ENCODE assay signal across 9 mouse cellular contexts in genomic region chr15:98771813-98772425, GRCm38 (mm10). TPM values are rescaled to one million over a fixed set of nuclear protein-coding genes. Genes with fewer than 3 reads are reported as not detected.
DNase-seq lines count a peak whose midpoint lies in the region; ATAC-seq and TF ChIP-seq lines count a peak whose summit lies in the region.
"Had no signal": no experiment of that assay in that cellular context is flagged by ENCODE, and none has a peak within 500 bp of the region (broad histone marks: within the 10 kb centered on the region; RNA-seq: fewer than 3 reads in every experiment).

No protein-coding gene starts in this region.

- 6% methylated on average over 12 of the region's 12 CpGs for WGBS in kidney, postnatal 0 days
- WGBS in hindbrain, embryonic 16.5 days, result 10% methylated on average over 12 of the region's 12 CpGs
- WGBS in midbrain, embryonic 15.5 days, result 7% methylated on average over 12 of the region's 12 CpGs

- H3K27me3 ChIP-seq in kidney, postnatal 0 days (ENCODE audit: insufficient read depth, low read length), result peaks cover 44% of the 10 kb centered on the region
- H3K27me3 ChIP-seq in hindbrain, embryonic 16.5 days (replicated peaks; ENCODE audit: control insufficient read depth, insufficient read depth, low read length), result peaks cover 58% of the 10 kb centered on the region
- peaks cover 87% of the 10 kb centered on the region for H3K27me3 ChIP-seq in midbrain, embryonic 15.5 days (replicated peaks)

- no peaks in the 10 kb centered on the region for H3K9me3 ChIP-seq in kidney, postnatal 0 days (replicated peaks; ENCODE audit: low read length)
- H3K9me3 ChIP-seq in hindbrain, embryonic 16.5 days (ENCODE audit: control insufficient read depth, low read length), result no peaks in the 10 kb centered on the region
- no peaks in the 10 kb centered on the region for H3K9me3 ChIP-seq in midbrain, embryonic 15.5 days

- H3K4me2 ChIP-seq in kidney, postnatal 0 days (ENCODE audit: low read length), result peak overlapping the region; percentile 68
- H3K4me2 ChIP-seq in hindbrain, embryonic 16.5 days (ENCODE audit: low read length), result peak overlapping the region; percentile 59
- peak overlapping the region; percentile 43; the same call in 1 of the 2 replicates for H3K4me2 ChIP-seq in midbrain, embryonic 15.5 days

- TF ChIP-seq POLR2A in bone marrow macrophage, adult 2 months (IDR thresholded peaks at IDR 0.05; ENCODE audit: borderline replicate concordance, low read depth, low read length), result no peak

- no peak for ATAC-seq in kidney, postnatal 0 days (replicated peaks; ENCODE audit: low FRiP score, low read depth)
- ATAC-seq in hindbrain, embryonic 16.5 days, result no peak
- ATAC-seq in midbrain, embryonic 15.5 days (replicated peaks), result no peak

- peaks cover 8% of the 10 kb centered on the region; the same call in 1 of the 2 replicates for H3K4me1 ChIP-seq in kidney, postnatal 0 days (replicated peaks; ENCODE audit: insufficient read depth, low read length)
- no peaks in the 10 kb centered on the region for H3K4me1 ChIP-seq in bone marrow macrophage, adult 2 months (ENCODE audit: control insufficient read depth, insufficient read depth, low read length)
- peaks cover 6% of the 10 kb centered on the region; the same call in 1 of the 2 replicates for H3K4me1 ChIP-seq in hindbrain, embryonic 16.5 days (ENCODE audit: control insufficient read depth, insufficient read depth, low read depth, low read length)
- peaks cover 20% of the 10 kb centered on the region for H3K4me1 ChIP-seq in midbrain, embryonic 15.5 days

- H3K4me3 ChIP-seq in kidney, postnatal 0 days (replicated peaks; ENCODE audit: low read depth, low read length), result peak overlapping the region; percentile 29; the same call in 1 of the 2 replicates
- peak overlapping the region; percentile 39 for H3K4me3 ChIP-seq in bone marrow macrophage, adult 2 months (ENCODE audit: insufficient read depth, low read length)
- peak overlapping the region; percentile 39 for H3K4me3 ChIP-seq in hindbrain, embryonic 16.5 days (ENCODE audit: low read length)
- peak overlapping the region; percentile 25 for H3K4me3 ChIP-seq in midbrain, embryonic 15.5 days
- H3K4me3 ChIP-seq: myocyte had no signal

- H3K27ac ChIP-seq in kidney, postnatal 0 days, result no peak overlapping the region
- no peak overlapping the region for H3K27ac ChIP-seq in bone marrow macrophage, adult 2 months (ENCODE audit: insufficient read depth, low read depth, low read length)
- no peak overlapping the region for H3K27ac ChIP-seq in hindbrain, embryonic 16.5 days (ENCODE audit: low read depth, low read length)
- no peak overlapping the region for H3K27ac ChIP-seq in midbrain, embryonic 15.5 days

- H3K9ac ChIP-seq in kidney, postnatal 0 days (ENCODE audit: low read depth, low read length), result no peak overlapping the region
- H3K9ac ChIP-seq in hindbrain, embryonic 16.5 days (ENCODE audit: low read depth, low read length), result no peak overlapping the region
- 0 out of 2 replicates have a peak overlapping the region, but pooled peaks have one; percentile 21 for H3K9ac ChIP-seq in midbrain, embryonic 15.5 days

- DNase-seq in kidney, postnatal 0 days (ENCODE audit: low spot score), result no peak
- DNase-seq in kidney, postnatal 36 days, result no peak
- no peak for DNase-seq in urinary bladder, postnatal 14 days (ENCODE audit: low spot score)
- no peak for DNase-seq in left cerebral cortex, adult 8-10 months (ENCODE audit: low spot score in 2 of 2)
- no peak for DNase-seq in spleen, postnatal 36 days (ENCODE audit: low spot score in 2 of 2)

- no peak for TF ChIP-seq CTCF in kidney, postnatal 0 days (IDR thresholded peaks at IDR 0.05; ENCODE audit: low read depth)
- TF ChIP-seq CTCF in bone marrow macrophage, adult 2 months (IDR thresholded peaks at IDR 0.05; ENCODE audit: low read depth, low read length), result no peak

- H3K36me3 ChIP-seq in kidney, postnatal 0 days (ENCODE audit: insufficient read depth, low read length), result no peaks in the 10 kb centered on the region
- H3K36me3 ChIP-seq in hindbrain, embryonic 16.5 days (ENCODE audit: control insufficient read depth, insufficient read depth, low read length), result no peaks in the 10 kb centered on the region
- H3K36me3 ChIP-seq in midbrain, embryonic 15.5 days (replicated peaks), result no peaks in the 10 kb centered on the region

RNA-seq across cellular contexts. Expression of gene Wnt10b, which starts 6.0 kb away (rescaled TPM):
- polyA plus RNA-seq in kidney, postnatal 0 days (2015; fragmentation: Nextera tagmentation; extraction: Ambion mirVana), result not detected in 2 replicates
- not detected in 2 replicates for polyA plus RNA-seq in bone marrow macrophage, adult 2 months (2012; ENCODE audit: insufficient read depth, insufficient read length, missing spikeins)
- 0.06 TPM in 1 of 2 replicates, not detected in the other for polyA plus RNA-seq in hindbrain, embryonic 16.5 days (2015; fragmentation: Nextera tagmentation; extraction: Ambion mirVana)
- polyA plus RNA-seq in midbrain, embryonic 15.5 days (2015; fragmentation: Nextera tagmentation; extraction: Ambion mirVana), result 0.17 TPM in 1 of 2 replicates, not detected in the other
- 1 to 10 TPM in 2 of 4 experiments, under 1 TPM in 2; 0.41 to 1.8 (median 1.1) TPM for total RNA-seq in left cerebral cortex, adult 8-10 months (2022)

RNA-seq across cellular contexts. Expression of gene Arf3, which starts 8.9 kb away (rescaled TPM):
- polyA plus RNA-seq in kidney, postnatal 0 days (2015; fragmentation: Nextera tagmentation; extraction: Ambion mirVana), result 39.0 and 39.6 TPM in 2 replicates
- polyA plus RNA-seq in bone marrow macrophage, adult 2 months (2012; ENCODE audit: insufficient read depth, insufficient read length, missing spikeins), result 93.8 and 103 TPM in 2 replicates
- polyA plus RNA-seq in hindbrain, embryonic 16.5 days (2015; fragmentation: Nextera tagmentation; extraction: Ambion mirVana), result 107 TPM in 2 replicates
- polyA plus RNA-seq in midbrain, embryonic 15.5 days (2015; fragmentation: Nextera tagmentation; extraction: Ambion mirVana), result 103 and 106 TPM in 2 replicates
- total RNA-seq in left cerebral cortex, adult 8-10 months (2022), result 100 to 1,000 TPM; 721 to 844 (median 792) TPM

RNA-seq across cellular contexts. Expression of gene Wnt1, which starts 17.7 kb away (rescaled TPM):
- not detected in 2 replicates for polyA plus RNA-seq in kidney, postnatal 0 days (2015; fragmentation: Nextera tagmentation; extraction: Ambion mirVana)
- polyA plus RNA-seq in bone marrow macrophage, adult 2 months (2012; ENCODE audit: insufficient read depth, insufficient read length, missing spikeins), result not detected in 2 replicates
- 1.2 and 2.3 TPM in 2 replicates for polyA plus RNA-seq in hindbrain, embryonic 16.5 days (2015; fragmentation: Nextera tagmentation; extraction: Ambion mirVana)
- polyA plus RNA-seq in midbrain, embryonic 15.5 days (2015; fragmentation: Nextera tagmentation; extraction: Ambion mirVana), result 2.0 and 2.9 TPM in 2 replicates
- under 1 TPM in 1 of 4 experiments, not detected in 3; 0.26 TPM for total RNA-seq in left cerebral cortex, adult 8-10 months (2022)

RNA-seq across cellular contexts. Expression of gene Ddn, which starts 37.4 kb away (rescaled TPM):
- polyA plus RNA-seq in kidney, postnatal 0 days (2015; fragmentation: Nextera tagmentation; extraction: Ambion mirVana), result 4.4 and 6.1 TPM in 2 replicates
- not detected in 2 replicates for polyA plus RNA-seq in bone marrow macrophage, adult 2 months (2012; ENCODE audit: insufficient read depth, insufficient read length, missing spikeins)
- polyA plus RNA-seq in hindbrain, embryonic 16.5 days (2015; fragmentation: Nextera tagmentation; extraction: Ambion mirVana), result 0.30 and 0.31 TPM in 2 replicates
- polyA plus RNA-seq in midbrain, embryonic 15.5 days (2015; fragmentation: Nextera tagmentation; extraction: Ambion mirVana), result 0.52 and 0.81 TPM in 2 replicates
- 100 to 1,000 TPM; 692 to 784 (median 734) TPM for total RNA-seq in left cerebral cortex, adult 8-10 months (2022)

RNA-seq across cellular contexts. Expression of gene Fkbp11, which starts 43.9 kb away (rescaled TPM):
- 34.4 and 34.6 TPM in 2 replicates for polyA plus RNA-seq in kidney, postnatal 0 days (2015; fragmentation: Nextera tagmentation; extraction: Ambion mirVana)
- 0.93 TPM in 1 of 2 replicates, not detected in the other for polyA plus RNA-seq in bone marrow macrophage, adult 2 months (2012; ENCODE audit: insufficient read depth, insufficient read length, missing spikeins)
- 6.3 and 8.9 TPM in 2 replicates for polyA plus RNA-seq in hindbrain, embryonic 16.5 days (2015; fragmentation: Nextera tagmentation; extraction: Ambion mirVana)
- 3.8 and 4.6 TPM in 2 replicates for polyA plus RNA-seq in midbrain, embryonic 15.5 days (2015; fragmentation: Nextera tagmentation; extraction: Ambion mirVana)
- total RNA-seq in left cerebral cortex, adult 8-10 months (2022), result 1 to 10 TPM; 1.1 to 2.3 (median 2.0) TPM
